ENCODE assay signal across 29 mouse cellular contexts in the genomic region with DNA sequence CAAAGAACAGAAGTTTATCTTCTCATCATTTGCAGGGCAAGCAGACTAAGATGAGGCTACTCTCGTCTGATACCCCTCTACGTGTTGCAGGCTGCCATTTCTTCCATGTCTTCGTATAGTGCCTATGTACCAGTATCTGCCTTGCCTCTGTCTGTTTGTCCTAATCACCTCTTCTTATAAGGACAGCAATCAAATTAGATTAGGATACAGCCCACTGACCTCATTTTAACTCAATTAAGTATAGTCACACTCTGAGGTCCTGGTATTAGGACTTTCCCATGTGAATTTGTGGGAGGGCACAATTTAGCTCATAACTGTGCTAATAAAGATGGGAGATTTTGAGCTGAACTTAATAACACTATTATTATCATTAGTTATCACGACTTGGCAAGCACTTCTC.
DNase-seq lines count a peak whose midpoint lies in the region; ATAC-seq lines count a peak whose summit lies in the region.
"Had no signal": no experiment of that assay in that cellular context is flagged by ENCODE, and none has a peak within 500 bp of the region (broad histone marks: within the 10 kb centered on the region; RNA-seq: fewer than 3 reads in every experiment).

No protein-coding gene starts in this region.

- no peak overlapping the region for H3K4me3 ChIP-seq in heart, embryonic 10.5 days
- H3K4me3 ChIP-seq in heart, embryonic 12.5 days, result no peak overlapping the region
- no peak overlapping the region for H3K4me3 ChIP-seq in heart, embryonic 14.5 days (ENCODE audit: control insufficient read depth in 1 of 2, insufficient read depth in 1 of 2, low read depth in 1 of 2, low read length in 2 of 2)
- H3K4me3 ChIP-seq: embryonic facial prominence, embryonic 13.5 days; embryonic facial prominence, embryonic 15.5 days; erythroblast, embryonic 14.5 days; forebrain, embryonic 10.5 days; forebrain, embryonic 12.5 days had no signal

- H3K4me1 ChIP-seq in heart, embryonic 10.5 days, result peaks cover 6% of the 10 kb centered on the region; the same call in 1 of the 2 replicates
- peaks cover 13% of the 10 kb centered on the region; the same call in 1 of the 2 replicates for H3K4me1 ChIP-seq in heart, embryonic 12.5 days (replicated peaks)
- H3K4me1 ChIP-seq in heart, embryonic 14.5 days (ENCODE audit: control insufficient read depth in 2 of 2, insufficient read depth in 2 of 2, low read length in 2 of 2), result peaks cover 4 to 13% of the 10 kb centered on the region in 2 experiments; a peak in 2 of 4 replicates
- H3K4me1 ChIP-seq: embryonic facial prominence, embryonic 13.5 days; embryonic facial prominence, embryonic 15.5 days; forebrain, embryonic 10.5 days; forebrain, embryonic 12.5 days had no signal

- no peaks in the 10 kb centered on the region for H3K9me3 ChIP-seq in heart, embryonic 10.5 days
- no peaks in the 10 kb centered on the region for H3K9me3 ChIP-seq in heart, embryonic 12.5 days (replicated peaks)
- no peaks in the 10 kb centered on the region for H3K9me3 ChIP-seq in heart, embryonic 14.5 days (ENCODE audit: control insufficient read depth, low read length)
- H3K9me3 ChIP-seq: embryonic facial prominence, embryonic 13.5 days; embryonic facial prominence, embryonic 15.5 days; forebrain, embryonic 10.5 days; forebrain, embryonic 12.5 days; G1E had no signal

- no peak overlapping the region for H3K9ac ChIP-seq in heart, embryonic 12.5 days
- no peak overlapping the region for H3K9ac ChIP-seq in heart, embryonic 14.5 days (ENCODE audit: low read length)
- H3K9ac ChIP-seq: embryonic facial prominence, embryonic 13.5 days; embryonic facial prominence, embryonic 15.5 days; forebrain, embryonic 12.5 days had no signal

- H3K36me3 ChIP-seq in heart, embryonic 10.5 days, result no peaks in the 10 kb centered on the region
- H3K36me3 ChIP-seq in heart, embryonic 12.5 days, result no peaks in the 10 kb centered on the region
- no peaks in the 10 kb centered on the region for H3K36me3 ChIP-seq in heart, embryonic 14.5 days (ENCODE audit: control insufficient read depth, insufficient read depth, low read length)
- H3K36me3 ChIP-seq: embryonic facial prominence, embryonic 13.5 days; embryonic facial prominence, embryonic 15.5 days; forebrain, embryonic 10.5 days; forebrain, embryonic 12.5 days; G1E had no signal

- no peak for ATAC-seq in heart, embryonic 12.5 days (ENCODE audit: insufficient number of reproducible peaks, low FRiP score)
- ATAC-seq in heart, embryonic 14.5 days (ENCODE audit: insufficient number of reproducible peaks, insufficient read depth, low FRiP score, low read depth), result no peak
- ATAC-seq: activated CD4-positive, CD25-positive, alpha-beta regulatory T cell, adult 4 months; CD4-positive, CD25-positive, alpha-beta regulatory T cell, adult 4 months; forebrain, embryonic 14.5 days; Patski had no signal

- intact Hi-C loops in heart, postnatal 36 days (cut with DNase I), result no loop called here
- intact Hi-C loops in heart, postnatal 25 days (cut with DNase I), result no loop called here

- H3K4me2 ChIP-seq in heart, embryonic 12.5 days, result no peak overlapping the region
- H3K4me2 ChIP-seq in heart, embryonic 14.5 days (ENCODE audit: low read length), result no peak overlapping the region
- H3K4me2 ChIP-seq: embryonic facial prominence, embryonic 13.5 days; embryonic facial prominence, embryonic 15.5 days; forebrain, embryonic 12.5 days had no signal

- no peak for DNase-seq in heart, embryonic 10.5 days (ENCODE audit: low spot score)
- DNase-seq in heart, adult 9 months (ENCODE audit: low spot score in 2 of 2), result no peak
- DNase-seq in heart, postnatal 36 days, result no peak
- no peak for DNase-seq in heart, postnatal 25 days (ENCODE audit: low spot score)
- DNase-seq in retina, embryonic 14.5 days (ENCODE audit: low spot score), result peak; percentile 54
- no peak for DNase-seq in testis, postnatal 10 days (ENCODE audit: low spot score)
- DNase-seq: adrenal gland, adult 8-10 months; adrenal gland, postnatal 14 days; adrenal gland, postnatal 36 days; B cell, adult 2 months; cerebellum, adult 11 months; cerebellum, adult 18-20 months; cerebellum, adult 8-10 months; cerebellum, adult 9-11 months; cerebellum, postnatal 36 days; embryo, embryonic 11 days had no signal

- no peaks in the 10 kb centered on the region for H3K27me3 ChIP-seq in heart, embryonic 10.5 days (ENCODE audit: insufficient read depth, poor library complexity, severe bottlenecking)
- H3K27me3 ChIP-seq in heart, embryonic 12.5 days (replicated peaks), result no peaks in the 10 kb centered on the region
- no peaks in the 10 kb centered on the region for H3K27me3 ChIP-seq in heart, embryonic 14.5 days (ENCODE audit: control insufficient read depth, insufficient read depth, low read length)
- H3K27me3 ChIP-seq: CH12.LX; embryonic facial prominence, embryonic 13.5 days; embryonic facial prominence, embryonic 15.5 days; forebrain, embryonic 12.5 days had no signal

- 79% methylated on average over 4 of the region's 4 CpGs for WGBS in heart, embryonic 10.5 days
- 75% methylated on average over 4 of the region's 4 CpGs for WGBS in heart, embryonic 12.5 days
- WGBS in heart, embryonic 14.5 days, result 72% methylated on average over 4 of the region's 4 CpGs

- peak overlapping the region; percentile 59; the same call in 1 of the 2 replicates for H3K27ac ChIP-seq in heart, embryonic 10.5 days
- H3K27ac ChIP-seq in heart, embryonic 12.5 days (ENCODE audit: poor library complexity, severe bottlenecking), result 0 out of 2 replicates have a peak overlapping the region, but pooled peaks have one; percentile 43
- H3K27ac ChIP-seq in heart, embryonic 14.5 days (replicated peaks in 1 of 2; ENCODE audit: control insufficient read depth in 1 of 2, insufficient read depth in 1 of 2, low read depth in 2 of 2, low read length in 2 of 2), result peak overlapping the region; percentile 53 to 71; a peak in 3 of 4 replicates
- H3K27ac ChIP-seq: embryonic facial prominence, embryonic 13.5 days; embryonic facial prominence, embryonic 15.5 days; forebrain, embryonic 10.5 days; forebrain, embryonic 12.5 days had no signal
